ENCODE assay signal across 15 mouse cellular contexts in genomic region chr5:133025121-133025520, GRCm38 (mm10).
DNase-seq lines count a peak whose midpoint lies in the region.
"Had no signal": no experiment of that assay in that cellular context is flagged by ENCODE, and none has a peak within 500 bp of the region (broad histone marks: within the 10 kb centered on the region; RNA-seq: fewer than 3 reads in every experiment).

No protein-coding gene starts in this region.

- peak; percentile 38 for DNase-seq in adrenal gland, adult 2 months
- no peak for DNase-seq in adrenal gland, postnatal 25 days
- DNase-seq in adrenal gland, postnatal 10 days = peak; percentile 56
- no peak for DNase-seq in adrenal gland, postnatal 4 days (ENCODE audit: low spot score in 2 of 2)
- peak; percentile 2 for DNase-seq in ovary, adult 18-20 months (ENCODE audit: low spot score)
- no peak for DNase-seq in ovary, postnatal 10 days (ENCODE audit: low spot score)
- no peak for DNase-seq in MN1 (ENCODE audit: low spot score)
- DNase-seq: B cell, adult 2 months; cerebellum, adult 11 months; cerebellum, adult 18-20 months; cerebellum, adult 8-10 months; cerebellum, adult 9-11 months; cerebellum, postnatal 14 days; cerebellum, postnatal 36 days; embryo, embryonic 11 days had no signal

Comparison
In these comparisons a context has a peak if more than half of its experiments do, and no peak if none do; other contexts are left out.
1. DNase-seq: peak in adrenal gland, adult 2 months (single experiment), adrenal gland, postnatal 10 days (single experiment) and ovary, adult 18-20 months (single experiment); none in adrenal gland, postnatal 25 days (single experiment), adrenal gland, postnatal 4 days (0 of 2), ovary, postnatal 10 days (single experiment) and MN1 (single experiment).